Mouse (Mus musculus) Muller cell, postnatal 12 days (primary cell): ENCODE data around the gene Brpf3.
"Not testable (repeated sequence)": the region's sequence is repeated elsewhere in the genome, so short reads cannot be mapped to it uniquely, and the experiment has no call there.

Experiments used
- DNase-seq: peaks from one replicate; pipeline ENCODE4 v3.0.0-alpha.2; 2015; ENCODE audit errors: inconsistent ontology term

Gene Brpf3

GRCm38 (mm10) chr17:28800671-28801412 is at the start of gene Brpf3:
Gene Brpf3 (plus strand): TSS chr17:28801090.
- DNase-seq = peak; percentile 89

DNA sequence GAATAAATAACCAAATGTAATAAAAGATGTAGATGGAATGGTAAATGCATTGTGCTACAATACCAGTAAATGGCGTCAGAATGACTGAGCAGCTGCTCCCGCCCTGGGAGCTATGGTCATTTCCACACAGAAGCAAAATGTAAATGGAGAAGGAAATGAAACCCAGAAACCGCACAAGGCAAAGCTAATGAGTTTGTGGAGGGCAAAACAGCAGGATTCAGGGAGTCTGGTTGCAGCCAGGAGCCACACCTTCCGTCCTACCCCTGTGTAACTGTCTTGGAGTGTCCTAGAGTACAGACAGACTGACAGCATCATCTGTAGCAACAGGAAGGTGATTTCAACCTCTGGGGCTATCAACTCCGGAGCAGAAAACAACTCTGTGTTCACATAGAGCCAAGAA is 44.4 kb upstream of the Brpf3 start:
- DNase-seq = no peak

DNA sequence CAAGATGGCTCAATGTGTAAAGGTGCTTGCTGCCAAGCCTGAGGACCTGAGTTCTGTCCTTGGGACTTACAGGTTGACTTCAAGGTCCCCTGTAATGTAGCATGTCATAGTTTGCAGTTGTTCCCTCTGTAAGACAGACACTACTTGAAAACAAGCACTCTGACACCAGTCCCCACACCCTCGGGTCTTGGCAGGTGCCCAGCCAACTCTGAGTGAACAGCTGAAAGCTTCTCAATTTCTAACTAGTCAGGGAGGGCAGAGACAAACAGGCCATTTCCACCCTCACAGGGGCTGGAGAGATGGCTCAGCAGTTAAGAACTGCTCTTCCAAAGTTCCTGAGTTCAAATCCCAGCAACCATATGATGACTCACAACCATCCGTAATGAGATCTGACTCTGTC is 43.4 kb upstream of the Brpf3 start:
- DNase-seq = no peak

GRCm38 (mm10) chr17:28760736-28761312 is 40.1 kb upstream of the Brpf3 start:
- no peak for DNase-seq

- DNase-seq = peak; percentile 45
These were observed 39.0 kb upstream of the Brpf3 start for GRCm38 (mm10) chr17:28761871-28762270.

GRCm38 (mm10) chr17:28766203-28766602 is 34.7 kb upstream of the Brpf3 start:
- no peak for DNase-seq

GRCm38 (mm10) chr17:28766781-28767515 is 33.9 kb upstream of the Brpf3 start:
- DNase-seq = no peak

DNA sequence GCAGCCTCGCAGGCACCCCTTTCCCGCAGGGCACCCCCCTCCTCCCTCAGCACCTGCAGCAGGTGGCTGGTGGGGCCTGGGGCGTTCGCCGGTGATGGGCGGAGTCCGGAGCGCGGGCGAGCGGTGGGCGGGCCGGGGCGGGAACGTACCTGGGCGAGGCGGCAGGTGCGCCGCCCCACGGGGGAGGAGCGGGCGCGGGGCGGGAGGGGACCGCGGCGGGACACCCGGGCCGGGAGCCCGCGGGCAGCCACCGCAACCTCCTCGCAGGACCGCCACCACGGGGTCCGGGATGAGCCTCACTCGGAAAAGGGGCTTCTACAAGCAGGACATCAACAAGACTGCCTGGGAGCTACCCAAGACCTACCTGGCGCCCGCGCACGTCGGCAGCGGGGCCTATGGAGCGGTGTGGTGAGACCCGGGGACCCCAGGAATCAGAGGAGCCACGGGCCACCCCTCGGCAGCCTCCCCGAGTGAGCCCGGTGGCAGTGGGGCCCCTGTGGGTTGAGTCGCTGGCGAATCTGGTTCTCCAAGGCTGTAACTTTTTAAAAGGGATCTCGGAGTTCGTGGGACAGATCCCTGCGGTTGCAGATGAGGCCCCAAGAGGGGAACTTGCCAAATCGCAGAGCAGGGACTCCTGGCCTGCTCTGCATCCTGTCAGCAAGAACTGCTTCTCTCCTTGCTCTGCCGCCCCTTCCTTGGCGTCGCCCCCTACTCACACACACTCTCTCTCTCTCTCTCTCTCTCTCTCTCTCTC is 31.6 kb upstream of the Brpf3 start, which contains the start of gene Mapk13:
Gene Mapk13 (plus strand): TSS at position 177 of the 754 bp plus-strand sequence.
- DNase-seq = no peak

DNA sequence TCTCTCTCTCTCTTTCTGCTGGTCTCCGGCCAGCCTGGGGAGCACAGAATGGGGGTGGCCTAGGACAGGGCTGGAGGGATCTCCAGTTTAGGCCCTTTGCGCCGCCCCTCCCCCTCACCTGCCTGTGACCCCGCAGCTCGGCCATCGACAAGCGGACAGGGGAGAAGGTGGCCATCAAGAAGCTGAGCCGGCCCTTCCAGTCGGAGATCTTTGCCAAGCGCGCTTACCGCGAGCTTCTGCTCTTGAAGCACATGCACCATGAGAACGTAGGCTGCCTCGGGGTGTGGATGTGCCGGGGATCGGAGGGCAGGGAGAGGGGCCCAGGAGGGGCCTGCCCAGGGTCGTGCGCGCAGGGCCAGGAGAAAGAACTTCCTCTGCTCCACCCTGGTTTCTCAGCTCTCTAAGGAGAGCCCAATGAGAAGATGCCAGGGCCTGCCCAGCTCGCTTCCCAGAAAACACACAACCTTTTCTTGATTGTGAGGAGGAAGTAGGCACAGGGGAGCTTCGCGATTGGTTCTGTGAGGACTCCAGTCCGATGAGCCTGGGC is 30.9 kb upstream of the Brpf3 start:
- DNase-seq = no peak

DNA sequence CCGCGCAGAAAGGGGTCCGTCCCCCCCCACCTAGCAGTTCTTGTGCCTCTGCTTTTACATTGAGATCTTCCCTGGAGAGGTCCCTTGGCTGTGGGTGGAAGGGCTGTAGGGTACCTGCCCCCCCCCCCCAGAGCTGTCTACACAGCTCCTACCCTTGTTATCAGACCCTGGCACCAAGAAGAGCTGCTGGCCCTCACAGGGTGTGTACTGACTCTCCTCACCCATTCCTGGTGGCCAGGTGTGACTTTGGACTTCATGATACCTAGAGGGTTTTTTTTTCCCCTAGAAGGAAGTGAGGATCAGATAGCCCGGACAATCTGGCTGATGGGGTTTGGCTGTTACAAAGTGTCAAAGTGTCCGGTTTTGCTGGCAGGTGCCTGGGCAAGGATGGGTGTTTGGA is 29.6 kb upstream of the Brpf3 start:
- DNase-seq = no peak

GRCm38 (mm10) chr17:28774303-28774702 is 26.6 kb upstream of the Brpf3 start:
- not testable (repeated sequence) for DNase-seq

- DNase-seq = no peak
These were observed 25.7 kb upstream of the Brpf3 start for GRCm38 (mm10) chr17:28775161-28775560.

- DNase-seq = no peak
These were observed 24.1 kb upstream of the Brpf3 start for GRCm38 (mm10) chr17:28776817-28777216.

GRCm38 (mm10) chr17:28777231-28778005 is 23.5 kb upstream of the Brpf3 start:
- no peak for DNase-seq

DNA sequence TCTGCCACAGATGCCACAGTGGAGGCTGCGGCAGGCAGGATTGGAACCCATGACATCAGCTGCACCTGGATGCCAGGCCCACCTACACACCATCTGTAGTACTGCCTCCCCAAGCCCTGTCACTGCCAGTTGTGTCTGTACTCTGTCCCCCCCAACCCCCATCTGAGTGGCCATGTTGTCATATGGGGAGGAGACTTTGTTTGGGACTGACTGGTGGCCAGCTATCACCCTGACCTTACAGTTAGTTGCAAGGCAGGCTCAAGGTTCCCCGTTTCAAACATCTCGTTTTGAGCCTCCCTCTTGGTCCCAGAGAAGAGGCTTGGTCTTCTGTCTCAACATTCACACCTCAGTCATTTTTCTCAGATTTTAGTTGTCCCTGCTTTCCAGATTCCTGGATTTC is 21.2 kb upstream of the Brpf3 start:
- no peak for DNase-seq

GRCm38 (mm10) chr17:28780836-28781235 is 20.1 kb upstream of the Brpf3 start:
- no peak for DNase-seq

GRCm38 (mm10) chr17:28781290-28782045 is 19.4 kb upstream of the Brpf3 start:
- no peak for DNase-seq

- DNase-seq = no peak
These were observed 15.9 kb upstream of the Brpf3 start for GRCm38 (mm10) chr17:28785036-28785435.

DNA sequence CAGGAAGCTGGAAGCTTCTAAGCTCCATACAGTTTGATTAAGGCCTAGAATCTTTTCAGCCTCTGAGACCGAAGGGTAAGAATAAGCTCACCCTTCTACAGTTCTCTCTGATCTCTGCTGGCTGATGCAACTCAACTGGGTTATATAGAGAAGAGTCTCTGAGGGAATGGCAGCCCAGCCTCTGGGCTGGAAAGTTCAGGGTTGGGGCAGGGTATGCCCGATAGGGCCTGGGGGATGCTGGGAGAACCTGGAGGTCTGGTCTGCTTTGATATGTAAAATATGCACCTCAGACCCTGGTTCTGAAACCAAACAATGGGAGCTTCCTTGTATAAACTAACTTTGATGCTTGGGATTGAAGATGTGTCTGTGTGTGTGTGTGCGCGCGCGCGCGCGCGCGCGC is 13.4 kb upstream of the Brpf3 start:
- DNase-seq = no peak

GRCm38 (mm10) chr17:28797031-28797430 is 3.9 kb upstream of the Brpf3 start:
- DNase-seq = no peak
